ENCODE assay signal across 9 mouse cellular contexts in the genomic region with DNA sequence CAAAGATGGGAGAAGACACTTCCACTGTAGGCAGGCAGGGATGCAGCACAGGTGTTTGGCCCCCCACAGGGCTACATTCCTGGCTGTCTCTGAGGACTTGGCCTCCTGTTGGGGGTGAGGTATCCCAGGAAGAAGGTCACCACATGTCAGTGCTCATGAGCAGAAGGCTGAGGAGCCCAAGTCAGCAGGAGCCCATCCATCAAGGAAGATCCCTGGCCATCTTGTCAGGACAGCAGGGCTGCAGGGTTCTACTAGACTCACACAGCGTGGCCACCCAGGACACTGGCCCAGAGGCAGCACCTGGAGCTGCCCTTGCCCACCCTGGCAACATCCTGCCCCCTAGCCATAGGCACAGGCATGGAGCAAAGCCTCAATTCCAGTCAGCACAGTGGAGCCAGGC. TPM values are rescaled to one million over a fixed set of nuclear protein-coding genes. Genes with fewer than 3 reads are reported as not detected.
DNase-seq lines count a peak whose midpoint lies in the region; ATAC-seq and TF ChIP-seq lines count a peak whose summit lies in the region.
"Had no signal": no experiment of that assay in that cellular context is flagged by ENCODE, and none has a peak within 500 bp of the region (broad histone marks: within the 10 kb centered on the region; RNA-seq: fewer than 3 reads in every experiment).

No protein-coding gene starts in this region.

- peaks cover 28% of the 10 kb centered on the region for H3K4me1 ChIP-seq in kidney, embryonic 16.5 days (ENCODE audit: insufficient read depth, low read length)
- H3K4me1 ChIP-seq in bone marrow macrophage, adult 2 months (ENCODE audit: control insufficient read depth, insufficient read depth, low read length): peaks cover 43% of the 10 kb centered on the region
- H3K4me1 ChIP-seq in liver, embryonic 16.5 days (ENCODE audit: control insufficient read depth, low read depth, low read length): peaks cover 49% of the 10 kb centered on the region

- H3K4me3 ChIP-seq in kidney, embryonic 16.5 days (ENCODE audit: low read length): no peak overlapping the region
- H3K4me3 ChIP-seq in bone marrow macrophage, adult 2 months (ENCODE audit: insufficient read depth, low read length): no peak overlapping the region
- H3K4me3 ChIP-seq in liver, embryonic 16.5 days (ENCODE audit: low read depth, low read length): no peak overlapping the region

- TF ChIP-seq CTCF in bone marrow macrophage, adult 2 months (IDR thresholded peaks at IDR 0.05; ENCODE audit: low read depth, low read length): no peak

- peaks cover 4% of the 10 kb centered on the region for H3K36me3 ChIP-seq in kidney, embryonic 16.5 days (ENCODE audit: insufficient read depth, low read length)
- peaks cover 3% of the 10 kb centered on the region; the same call in 1 of the 2 replicates for H3K36me3 ChIP-seq in liver, embryonic 16.5 days (ENCODE audit: control insufficient read depth, insufficient read depth)

- H3K9me3 ChIP-seq in kidney, embryonic 16.5 days (ENCODE audit: low read length): no peaks in the 10 kb centered on the region
- no peaks in the 10 kb centered on the region for H3K9me3 ChIP-seq in liver, embryonic 16.5 days (replicated peaks; ENCODE audit: control insufficient read depth, low read length)

- no peak overlapping the region for H3K27ac ChIP-seq in kidney, embryonic 16.5 days (ENCODE audit: low read length)
- peak overlapping the region; percentile 30 for H3K27ac ChIP-seq in bone marrow macrophage, adult 2 months (ENCODE audit: insufficient read depth, low read depth, low read length)
- H3K27ac ChIP-seq in liver, embryonic 16.5 days (ENCODE audit: low read length): 0 out of 2 replicates have a peak overlapping the region, but pooled peaks have one; percentile 33

- 33% methylated on average over 1 of the region's 1 CpGs for WGBS in kidney, embryonic 16.5 days
- 80% methylated on average over 1 of the region's 1 CpGs for WGBS in liver, embryonic 16.5 days (ENCODE audit: insufficient replicate concordance)

- H3K27me3 ChIP-seq in kidney, embryonic 16.5 days (ENCODE audit: insufficient read depth, low read length): no peaks in the 10 kb centered on the region
- no peaks in the 10 kb centered on the region for H3K27me3 ChIP-seq in liver, embryonic 16.5 days (ENCODE audit: control insufficient read depth, insufficient read depth, low read depth, low read length)

- DNase-seq in CD4-positive, CD25-positive, alpha-beta regulatory T cell, adult 2 months (ENCODE audit: low read depth, low spot score): peak; percentile 20
- DNase-seq in kidney, postnatal 4 days: no peak
- no peak for DNase-seq in thymus, adult 18-20 months
- DNase-seq in spleen, postnatal 4 days (ENCODE audit: low spot score in 2 of 2): no peak
- DNase-seq: cerebellum, adult 8-10 months had no signal

- ATAC-seq in CD4-positive, CD25-positive, alpha-beta regulatory T cell, adult 4 months: no peak
- no peak for ATAC-seq in kidney, embryonic 16.5 days (ENCODE audit: low FRiP score, low TSS enrichment)
- ATAC-seq in liver, embryonic 16.5 days (ENCODE audit: low read depth): no peak

- no peak overlapping the region for H3K4me2 ChIP-seq in kidney, embryonic 16.5 days (replicated peaks; ENCODE audit: low read depth, low read length)
- no peak overlapping the region for H3K4me2 ChIP-seq in liver, embryonic 16.5 days (ENCODE audit: low read depth, low read length)

- TF ChIP-seq POLR2A in bone marrow macrophage, adult 2 months (IDR thresholded peaks at IDR 0.05; ENCODE audit: borderline replicate concordance, low read depth, low read length): no peak

- 0 out of 2 replicates have a peak overlapping the region, but pooled peaks have one; percentile 37 for H3K9ac ChIP-seq in kidney, embryonic 16.5 days (replicated peaks; ENCODE audit: low read length)
- H3K9ac ChIP-seq in liver, embryonic 16.5 days (ENCODE audit: low read depth, low read length): no peak overlapping the region

RNA-seq across cellular contexts. Expression of gene Gpx4, which starts 29.0 kb away (rescaled TPM):
- 100 to 1,000 TPM; 450 to 480 TPM for polyA plus RNA-seq in CD4-positive, CD25-positive, alpha-beta regulatory T cell, adult 4 months (2017; shearing (Covaris generic))
- polyA plus RNA-seq in kidney, embryonic 16.5 days (2015; fragmentation: Nextera tagmentation; extraction: Ambion mirVana): 617 and 706 TPM in 2 replicates
- polyA plus RNA-seq in bone marrow macrophage, adult 2 months (2012; ENCODE audit: insufficient read depth, insufficient read length, missing spikeins): 311 and 322 TPM in 2 replicates
- polyA plus RNA-seq in liver, embryonic 16.5 days (2015; fragmentation: Nextera tagmentation; extraction: Ambion mirVana): 553 and 567 TPM in 2 replicates

RNA-seq across cellular contexts. Expression of gene Sbno2, which starts 29.4 kb away (rescaled TPM):
- polyA plus RNA-seq in CD4-positive, CD25-positive, alpha-beta regulatory T cell, adult 4 months (2017; shearing (Covaris generic)): 10 to 100 TPM; 28.4 to 54.8 TPM
- 16.1 and 17.6 TPM in 2 replicates for polyA plus RNA-seq in kidney, embryonic 16.5 days (2015; fragmentation: Nextera tagmentation; extraction: Ambion mirVana)
- polyA plus RNA-seq in bone marrow macrophage, adult 2 months (2012; ENCODE audit: insufficient read depth, insufficient read length, missing spikeins): 54.5 and 55.8 TPM in 2 replicates
- polyA plus RNA-seq in liver, embryonic 16.5 days (2015; fragmentation: Nextera tagmentation; extraction: Ambion mirVana): 10.3 and 11.8 TPM in 2 replicates

RNA-seq across cellular contexts. Expression of gene Polr2e, which starts 36.3 kb away (rescaled TPM):
- polyA plus RNA-seq in CD4-positive, CD25-positive, alpha-beta regulatory T cell, adult 4 months (2017; shearing (Covaris generic)): 100 to 1,000 TPM; 194 to 220 TPM
- polyA plus RNA-seq in kidney, embryonic 16.5 days (2015; fragmentation: Nextera tagmentation; extraction: Ambion mirVana): 242 and 248 TPM in 2 replicates
- polyA plus RNA-seq in bone marrow macrophage, adult 2 months (2012; ENCODE audit: insufficient read depth, insufficient read length, missing spikeins): 53.0 and 55.5 TPM in 2 replicates
- polyA plus RNA-seq in liver, embryonic 16.5 days (2015; fragmentation: Nextera tagmentation; extraction: Ambion mirVana): 66.8 and 70.1 TPM in 2 replicates

RNA-seq across cellular contexts. Expression of gene Stk11, which starts 39.7 kb away (rescaled TPM):
- polyA plus RNA-seq in CD4-positive, CD25-positive, alpha-beta regulatory T cell, adult 4 months (2017; shearing (Covaris generic)): 10 to 100 TPM; 19.2 to 30.7 TPM
- 18.2 and 20.2 TPM in 2 replicates for polyA plus RNA-seq in kidney, embryonic 16.5 days (2015; fragmentation: Nextera tagmentation; extraction: Ambion mirVana)
- polyA plus RNA-seq in bone marrow macrophage, adult 2 months (2012; ENCODE audit: insufficient read depth, insufficient read length, missing spikeins): 104 TPM in 2 replicates
- polyA plus RNA-seq in liver, embryonic 16.5 days (2015; fragmentation: Nextera tagmentation; extraction: Ambion mirVana): 13.2 and 14.4 TPM in 2 replicates

RNA-seq across cellular contexts. Expression of gene Arhgap45, which starts 59.5 kb away (rescaled TPM):
- polyA plus RNA-seq in CD4-positive, CD25-positive, alpha-beta regulatory T cell, adult 4 months (2017; shearing (Covaris generic)): 100 to 1,000 TPM; 233 to 369 TPM
- 10.5 and 11.3 TPM in 2 replicates for polyA plus RNA-seq in kidney, embryonic 16.5 days (2015; fragmentation: Nextera tagmentation; extraction: Ambion mirVana)
- 218 TPM in 2 replicates for polyA plus RNA-seq in bone marrow macrophage, adult 2 months (2012; ENCODE audit: insufficient read depth, insufficient read length, missing spikeins)
- 16.6 and 17.3 TPM in 2 replicates for polyA plus RNA-seq in liver, embryonic 16.5 days (2015; fragmentation: Nextera tagmentation; extraction: Ambion mirVana)
